Mouse (Mus musculus): ENCODE data around the gene Pheta2. TPM values are rescaled to one million over a fixed set of nuclear protein-coding genes. Genes with fewer than 3 reads are reported as not detected.

The Pheta2 gene
- polyA plus RNA-seq, 2 experiments = 11.9 to 12.8 TPM

- no peaks in the 10 kb centered on the region for H3K9me3 ChIP-seq (ENCODE audit: control insufficient read depth, low read length)
- no peaks in the 10 kb centered on the region for H3K36me3 ChIP-seq (ENCODE audit: control insufficient read depth, insufficient read depth, low read length)
- 86% methylated on average over 5 of the region's 5 CpGs for WGBS
- H3K9ac ChIP-seq (ENCODE audit: low read depth, low read length, severe bottlenecking) = no peak overlapping the region
- DNase-seq (ENCODE audit: low spot score) (no peak), ATAC-seq (ENCODE audit: low FRiP score, low read depth) (no peak)
- H3K27me3 ChIP-seq (ENCODE audit: control insufficient read depth, insufficient read depth, low read length) = no peaks in the 10 kb centered on the region
- H3K27ac ChIP-seq (replicated peaks; ENCODE audit: low read depth, low read length) = no peak overlapping the region
- TF ChIP-seq POLR2A (IDR thresholded peaks at IDR 0.05; ENCODE audit: borderline replicate concordance, extremely low read depth, insufficient read depth, insufficient read length) = no peak
- peaks cover 6% of the 10 kb centered on the region; the same call in 1 of the 2 replicates for H3K4me1 ChIP-seq (ENCODE audit: control insufficient read depth, insufficient read depth, low read length)
- no peak overlapping the region for H3K4me3 ChIP-seq (replicated peaks; ENCODE audit: low read length)
- no peak overlapping the region for H3K4me2 ChIP-seq (replicated peaks; ENCODE audit: low read depth, low read length, severe bottlenecking)
These were observed 39.0 kb downstream of the Pheta2 start for GRCm38 (mm10) chr15:82377701-82378100.

GRCm38 (mm10) chr15:82378261-82379180 lies 39.8 kb downstream of the Pheta2 start:
- no peak overlapping the region for H3K4me2 ChIP-seq (replicated peaks; ENCODE audit: low read depth, low read length, severe bottlenecking)

GRCm38 (mm10) chr15:82379511-82379870 lies 40.7 kb downstream of the Pheta2 start:
- peak overlapping the region; percentile 39 for H3K4me3 ChIP-seq (replicated peaks; ENCODE audit: low read length)
- no peak for TF ChIP-seq POLR2A (IDR thresholded peaks at IDR 0.05; ENCODE audit: borderline replicate concordance, extremely low read depth, insufficient read depth, insufficient read length)
- H3K4me2 ChIP-seq (replicated peaks; ENCODE audit: low read depth, low read length, severe bottlenecking) = peak overlapping the region; percentile 70
- no peaks in the 10 kb centered on the region for H3K36me3 ChIP-seq (ENCODE audit: control insufficient read depth, insufficient read depth, low read length)
- no peak for DNase-seq (ENCODE audit: low spot score)
- H3K9ac ChIP-seq (ENCODE audit: low read depth, low read length, severe bottlenecking) = peak overlapping the region; percentile 55
- H3K27me3 ChIP-seq (ENCODE audit: control insufficient read depth, insufficient read depth, low read length) = no peaks in the 10 kb centered on the region
- 0 out of 2 replicates have a peak overlapping the region, but pooled peaks have one; percentile 0 for H3K27ac ChIP-seq (replicated peaks; ENCODE audit: low read depth, low read length)
- H3K9me3 ChIP-seq (ENCODE audit: control insufficient read depth, low read length) = no peaks in the 10 kb centered on the region
- ATAC-seq (ENCODE audit: low FRiP score, low read depth) = no peak
- peaks cover 6% of the 10 kb centered on the region; the same call in 1 of the 2 replicates for H3K4me1 ChIP-seq (ENCODE audit: control insufficient read depth, insufficient read depth, low read length)
- WGBS = 28% methylated on average over 7 of the region's 7 CpGs

More at GRCm38 (mm10) chr15:82378261-82379180, 39.8 kb downstream of the Pheta2 start:
- TF ChIP-seq POLR2A (IDR thresholded peaks at IDR 0.05; ENCODE audit: borderline replicate concordance, extremely low read depth, insufficient read depth, insufficient read length) = no peak
- H3K36me3 ChIP-seq (ENCODE audit: control insufficient read depth, insufficient read depth, low read length) = no peaks in the 10 kb centered on the region
- H3K4me3 ChIP-seq (replicated peaks; ENCODE audit: low read length) = no peak overlapping the region
- H3K27me3 ChIP-seq (ENCODE audit: control insufficient read depth, insufficient read depth, low read length) = no peaks in the 10 kb centered on the region
- 49% methylated on average over 15 of the region's 15 CpGs for WGBS
- H3K4me1 ChIP-seq (ENCODE audit: control insufficient read depth, insufficient read depth, low read length) = peaks cover 6% of the 10 kb centered on the region; the same call in 1 of the 2 replicates
- ATAC-seq (ENCODE audit: low FRiP score, low read depth) = no peak
- H3K9me3 ChIP-seq (ENCODE audit: control insufficient read depth, low read length) = no peaks in the 10 kb centered on the region
- H3K27ac ChIP-seq (replicated peaks; ENCODE audit: low read depth, low read length) = no peak overlapping the region
- DNase-seq (ENCODE audit: low spot score) = no peak
- no peak overlapping the region for H3K9ac ChIP-seq (ENCODE audit: low read depth, low read length, severe bottlenecking)

- ATAC-seq (ENCODE audit: low FRiP score, low read depth) (peak; percentile 81), DNase-seq (ENCODE audit: low spot score) (peak; percentile 43)
- Histone ChIP-seq H3K9ac (ENCODE audit: low read depth, low read length, severe bottlenecking) (peak within 1 kb of the TSS; percentile 55), H3K27me3 (ENCODE audit: control insufficient read depth, insufficient read depth, low read length) (no peaks in the 10 kb centered on the region), H3K36me3 (ENCODE audit: control insufficient read depth, insufficient read depth, low read length) (no peaks in the 10 kb centered on the region), H3K9me3 (ENCODE audit: control insufficient read depth, low read length) (no peaks in the 10 kb centered on the region), H3K27ac (replicated peaks; ENCODE audit: low read depth, low read length) (0 out of 2 replicates have a peak within 1 kb of the TSS, but pooled peaks have one; percentile 0), H3K4me3 (replicated peaks; ENCODE audit: low read length) (peak within 1 kb of the TSS; percentile 39), H3K4me1 (ENCODE audit: control insufficient read depth, insufficient read depth, low read length) (peaks cover 6% of the 10 kb centered on the region; the same call in 1 of the 2 replicates), H3K4me2 (replicated peaks; ENCODE audit: low read depth, low read length, severe bottlenecking) (peak within 1 kb of the TSS; percentile 70)
- under 1% methylated on average over 17 of the region's 24 CpGs for WGBS
- no peak for TF ChIP-seq POLR2A (IDR thresholded peaks at IDR 0.05; ENCODE audit: borderline replicate concordance, extremely low read depth, insufficient read depth, insufficient read length)
These were observed 41.4 kb downstream of the Pheta2 start, which contains the start of gene Cyp2d22 for GRCm38 (mm10) chr15:82379871-82380713. Gene Cyp2d22, minus strand, starts transcription at chr15:82380260.

GRCm38 (mm10) chr15:82380714-82381062 lies 41.9 kb downstream of the Pheta2 start:
- no peaks in the 10 kb centered on the region for H3K36me3 ChIP-seq (ENCODE audit: control insufficient read depth, insufficient read depth, low read length)

More at GRCm38 (mm10) chr15:82380714-82381062, 41.9 kb downstream of the Pheta2 start:
- no peak for DNase-seq (ENCODE audit: low spot score)
- H3K4me3 ChIP-seq (replicated peaks; ENCODE audit: low read length) = peak overlapping the region; percentile 39
- no peaks in the 10 kb centered on the region for H3K9me3 ChIP-seq (ENCODE audit: control insufficient read depth, low read length)
- WGBS = 45% methylated on average over 7 of the region's 7 CpGs
- ATAC-seq (ENCODE audit: low FRiP score, low read depth) = no peak
- peaks cover 6% of the 10 kb centered on the region; the same call in 1 of the 2 replicates for H3K4me1 ChIP-seq (ENCODE audit: control insufficient read depth, insufficient read depth, low read length)
- H3K27ac ChIP-seq (replicated peaks; ENCODE audit: low read depth, low read length) = no peak overlapping the region
- peak overlapping the region; percentile 70 for H3K4me2 ChIP-seq (replicated peaks; ENCODE audit: low read depth, low read length, severe bottlenecking)
- no peak overlapping the region for H3K9ac ChIP-seq (ENCODE audit: low read depth, low read length, severe bottlenecking)
- H3K27me3 ChIP-seq (ENCODE audit: control insufficient read depth, insufficient read depth, low read length) = no peaks in the 10 kb centered on the region
- TF ChIP-seq POLR2A (IDR thresholded peaks at IDR 0.05; ENCODE audit: borderline replicate concordance, extremely low read depth, insufficient read depth, insufficient read length) = no peak

Measured in limb, embryonic 14.5 days (tissue).